Comparison of ENCODE assay signal across 9 mouse cellular contexts in the genomic region with DNA sequence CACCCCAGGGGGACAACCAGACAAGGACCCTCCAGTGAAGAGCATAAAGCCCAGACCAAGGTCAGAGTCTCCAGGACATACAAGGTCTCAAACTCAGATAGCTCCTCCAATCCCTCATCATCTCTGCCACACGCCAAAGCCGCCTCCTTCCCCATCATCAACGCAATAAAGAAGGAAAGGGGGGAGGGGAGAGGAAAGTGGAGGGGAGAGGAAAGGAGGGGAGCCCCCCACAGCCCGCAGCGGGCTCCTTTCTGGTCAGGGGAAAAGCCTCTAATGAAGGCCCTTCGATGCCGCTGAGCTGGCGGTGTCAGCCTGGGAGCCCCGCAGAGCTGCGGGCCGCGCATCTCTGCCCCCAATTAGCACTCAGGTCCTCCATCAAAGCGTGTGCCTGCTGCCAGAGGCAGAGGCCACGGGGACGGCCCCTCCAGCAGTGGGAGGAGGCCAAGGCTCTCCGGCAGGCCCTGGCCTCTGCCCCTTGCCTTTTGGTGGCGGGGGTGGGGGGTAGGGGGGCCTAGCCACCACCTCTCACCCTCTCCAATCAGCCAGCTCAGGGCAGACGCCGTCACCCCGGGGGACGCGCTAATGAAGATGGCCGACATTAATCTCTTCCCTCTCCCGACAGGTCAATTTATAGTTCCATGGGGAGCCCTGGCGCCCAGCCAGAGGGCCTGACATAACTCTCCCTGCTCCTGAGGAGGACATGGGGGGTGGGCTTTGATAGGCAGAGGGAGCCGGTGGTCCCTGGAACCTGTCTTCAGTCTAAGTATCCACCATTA. TPM values are rescaled to one million over a fixed set of nuclear protein-coding genes. Genes with fewer than 3 reads are reported as not detected.
DNase-seq lines count a peak whose midpoint lies in the region; ATAC-seq and TF ChIP-seq lines count a peak whose summit lies in the region.
"Had no signal": no experiment of that assay in that cellular context is flagged by ENCODE, and none has a peak within 500 bp of the region (broad histone marks: within the 10 kb centered on the region; RNA-seq: fewer than 3 reads in every experiment).

No protein-coding gene starts in this region.

- peak overlapping the region; percentile 13; the same call in 1 of the 2 replicates for H3K27ac ChIP-seq in embryonic facial prominence, embryonic 12.5 days
- peak overlapping the region; percentile 54 for H3K27ac ChIP-seq in hindbrain, postnatal 0 days
- peak overlapping the region; percentile 74 for H3K27ac ChIP-seq in neural tube, embryonic 14.5 days (ENCODE audit: low read depth, low read length)

- H3K36me3 ChIP-seq in embryonic facial prominence, embryonic 12.5 days = no peaks in the 10 kb centered on the region
- H3K36me3 ChIP-seq in hindbrain, postnatal 0 days (ENCODE audit: insufficient read depth, low read length) = no peaks in the 10 kb centered on the region
- H3K36me3 ChIP-seq in neural tube, embryonic 14.5 days (ENCODE audit: control insufficient read depth, insufficient read depth, low read length) = no peaks in the 10 kb centered on the region

- H3K9ac ChIP-seq in embryonic facial prominence, embryonic 12.5 days = peak overlapping the region; percentile 46
- peak overlapping the region; percentile 58 for H3K9ac ChIP-seq in hindbrain, postnatal 0 days (replicated peaks; ENCODE audit: low read length)
- peak overlapping the region; percentile 46 for H3K9ac ChIP-seq in neural tube, embryonic 14.5 days (replicated peaks; ENCODE audit: low read depth, low read length)

- DNase-seq in kidney, postnatal 4 days = peak; percentile 60 to 71
- DNase-seq in kidney, postnatal 25 days = no peak
- DNase-seq in hindbrain, postnatal 0 days (ENCODE audit: low spot score) = peak; percentile 73
- DNase-seq in yolk sac, embryonic 10.5 days (ENCODE audit: low spot score) = no peak
- DNase-seq in gastrocnemius, postnatal 4 days (ENCODE audit: low spot score in 2 of 2) = no peak

- H3K9me3 ChIP-seq in embryonic facial prominence, embryonic 12.5 days = no peaks in the 10 kb centered on the region
- H3K9me3 ChIP-seq in hindbrain, postnatal 0 days (ENCODE audit: low read length) = no peaks in the 10 kb centered on the region
- no peaks in the 10 kb centered on the region for H3K9me3 ChIP-seq in neural tube, embryonic 14.5 days (ENCODE audit: control insufficient read depth, low read length)
- H3K9me3 ChIP-seq: megakaryocyte, embryonic 14.5 days had no signal

- peak overlapping the region; percentile 69 for H3K4me2 ChIP-seq in embryonic facial prominence, embryonic 12.5 days (replicated peaks)
- peak overlapping the region; percentile 73 for H3K4me2 ChIP-seq in hindbrain, postnatal 0 days (ENCODE audit: low read depth, low read length)
- peak overlapping the region; percentile 70 for H3K4me2 ChIP-seq in neural tube, embryonic 14.5 days (ENCODE audit: low read depth, low read length)

- 2% methylated on average over 26 of the region's 26 CpGs for WGBS in embryonic facial prominence, embryonic 12.5 days
- 2% methylated on average over 25 of the region's 26 CpGs for WGBS in hindbrain, postnatal 0 days
- WGBS in neural tube, embryonic 14.5 days = under 1% methylated on average over 21 of the region's 26 CpGs

- H3K4me1 ChIP-seq in embryonic facial prominence, embryonic 12.5 days = peaks cover 74% of the 10 kb centered on the region
- H3K4me1 ChIP-seq in hindbrain, postnatal 0 days (ENCODE audit: insufficient read depth, low read length) = peaks cover 38% of the 10 kb centered on the region
- peaks cover 63% of the 10 kb centered on the region for H3K4me1 ChIP-seq in neural tube, embryonic 14.5 days (ENCODE audit: control insufficient read depth, insufficient read depth, low read length)

- no peak for TF ChIP-seq CTCF in hindbrain, postnatal 0 days (IDR thresholded peaks at IDR 0.05; ENCODE audit: low read depth)

- ATAC-seq in embryonic facial prominence, embryonic 12.5 days (ENCODE audit: insufficient number of reproducible peaks, insufficient read depth, low FRiP score, low TSS enrichment) = no peak
- ATAC-seq in hindbrain, postnatal 0 days = peak; percentile 13; the same call in 1 of the 2 replicates
- 0 out of 2 replicates have a peak, but pooled peaks have one; percentile 18 for ATAC-seq in neural tube, embryonic 14.5 days (ENCODE audit: low read depth)
- ATAC-seq in megakaryocyte progenitor cell, adult 5-6 weeks (replicated peaks; ENCODE audit: poor library complexity) = no peak

- H3K27me3 ChIP-seq in embryonic facial prominence, embryonic 12.5 days = peaks cover 4% of the 10 kb centered on the region; the same call in 1 of the 2 replicates
- H3K27me3 ChIP-seq in hindbrain, postnatal 0 days (ENCODE audit: insufficient read depth, low read length) = no peaks in the 10 kb centered on the region
- peaks cover 12% of the 10 kb centered on the region for H3K27me3 ChIP-seq in neural tube, embryonic 14.5 days (ENCODE audit: control insufficient read depth, insufficient read depth, low read length)

- H3K4me3 ChIP-seq in embryonic facial prominence, embryonic 12.5 days = peak overlapping the region; percentile 63
- peak overlapping the region; percentile 38 for H3K4me3 ChIP-seq in hindbrain, postnatal 0 days (ENCODE audit: low read length)
- peak overlapping the region; percentile 29 for H3K4me3 ChIP-seq in neural tube, embryonic 14.5 days (ENCODE audit: low read depth, low read length)
- H3K4me3 ChIP-seq: megakaryocyte, embryonic 14.5 days had no signal

RNA-seq across cellular contexts. Expression of gene Tcf20, which starts 26.7 kb away (rescaled TPM):
- 13.9 and 15.1 TPM in 2 replicates for polyA plus RNA-seq in embryonic facial prominence, embryonic 12.5 days (2016; fragmentation: Nextera tagmentation; extraction: Ambion mirVana)
- total RNA-seq in hindbrain, postnatal 0 days (2014; rRNA removed) = 89.2 and 98.3 TPM in 2 replicates
- polyA plus RNA-seq in hindbrain, postnatal 0 days (2015; fragmentation: Nextera tagmentation; extraction: Ambion mirVana) = 8.6 and 8.8 TPM in 2 replicates
- 15.4 and 16.3 TPM in 2 replicates for polyA plus RNA-seq in neural tube, embryonic 14.5 days (2014; fragmentation: Nextera tagmentation; extraction: Ambion mirVana)
- 10 to 100 TPM; 51.0 to 58.8 TPM for total RNA-seq in gastrocnemius, postnatal 4 days (2021)
- total RNA-seq in megakaryocyte progenitor cell, adult 5-6 weeks (2015) = 45.1 and 48.5 TPM in 2 replicates
- total RNA-seq in megakaryocyte progenitor cell, adult 5-6 weeks (2017) = 76.8 and 83.1 TPM in 2 replicates

Comparison
In these comparisons a context has a peak if more than half of its experiments do, and no peak if none do; other contexts are left out.
1. DNase-seq: peak in kidney, postnatal 4 days (2 of 2) and hindbrain, postnatal 0 days (single experiment); none in kidney, postnatal 25 days (0 of 2), yolk sac, embryonic 10.5 days (single experiment) and gastrocnemius, postnatal 4 days (0 of 2).
2. ATAC-seq: peak in hindbrain, postnatal 0 days (single experiment) and neural tube, embryonic 14.5 days (single experiment); none in embryonic facial prominence, embryonic 12.5 days (single experiment) and megakaryocyte progenitor cell, adult 5-6 weeks (single experiment).
3. H3K27ac ChIP-seq: peak in every context shown above with its lines; median percentile 74 in neural tube, embryonic 14.5 days; 54 in hindbrain, postnatal 0 days; 13 in embryonic facial prominence, embryonic 12.5 days.
4. Peak in every context shown above with its lines, with median percentiles within 50 percentile points of each other: H3K4me2 ChIP-seq, H3K4me3 ChIP-seq and H3K9ac ChIP-seq.